Mouse (Mus musculus) small intestine, adult 2 months (tissue): ENCODE results near the gene Muc1.

Experiments
- CTCF ChIP-seq: fragments of 200-500 bp; IDR thresholded peaks from 2 replicates; pipeline ENCODE4 v1.5.1; 2012; ENCODE audit warnings: low read depth, mild to moderate bottlenecking, control low read depth, inconsistent platforms, low read length, moderate library complexity, mixed read lengths; ENCODE audit not compliant: insufficient replicate concordance, insufficient read length; ENCODE audit errors: extremely low read depth
- POLR2A ChIP-seq: fragments of 200-500 bp; IDR thresholded peaks from 2 replicates; pipeline ENCODE4 v1.6.1; 2012; ENCODE audit warnings: low read depth, mild to moderate bottlenecking, control low read depth, inconsistent platforms, low read length, moderate library complexity

DNA sequence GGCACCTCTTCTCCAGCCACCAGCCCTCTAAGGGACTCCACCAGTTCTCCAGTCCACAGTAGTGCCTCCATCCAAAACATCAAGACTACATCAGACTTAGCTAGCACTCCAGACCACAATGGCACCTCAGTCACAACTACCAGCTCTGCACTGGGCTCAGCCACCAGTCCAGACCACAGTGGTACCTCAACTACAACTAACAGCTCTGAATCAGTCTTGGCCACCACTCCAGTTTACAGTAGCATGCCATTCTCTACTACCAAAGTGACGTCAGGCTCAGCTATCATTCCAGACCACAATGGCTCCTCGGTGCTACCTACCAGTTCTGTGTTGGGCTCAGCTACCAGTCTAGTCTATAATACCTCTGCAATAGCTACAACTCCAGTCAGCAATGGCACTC is 1.7 kb downstream of the Muc1 start:
- TF ChIP-seq CTCF (no peak), POLR2A (no peak)
